Mouse (Mus musculus) liver, embryonic 14.5 days (tissue): ENCODE data around the gene Rhobtb1.

ENCODE experiments used
- CTCF ChIP-seq: IDR thresholded peaks from 2 replicates; pipeline ENCODE4 v1.5.1; 2016; ENCODE audit warnings: antibody characterized with exemption, low read depth, control low read depth
- EP300 ChIP-seq: IDR thresholded peaks from 2 replicates; pipeline ENCODE4 v1.6.1; 2016; ENCODE audit warnings: antibody characterized with exemption, low read depth

DNA sequence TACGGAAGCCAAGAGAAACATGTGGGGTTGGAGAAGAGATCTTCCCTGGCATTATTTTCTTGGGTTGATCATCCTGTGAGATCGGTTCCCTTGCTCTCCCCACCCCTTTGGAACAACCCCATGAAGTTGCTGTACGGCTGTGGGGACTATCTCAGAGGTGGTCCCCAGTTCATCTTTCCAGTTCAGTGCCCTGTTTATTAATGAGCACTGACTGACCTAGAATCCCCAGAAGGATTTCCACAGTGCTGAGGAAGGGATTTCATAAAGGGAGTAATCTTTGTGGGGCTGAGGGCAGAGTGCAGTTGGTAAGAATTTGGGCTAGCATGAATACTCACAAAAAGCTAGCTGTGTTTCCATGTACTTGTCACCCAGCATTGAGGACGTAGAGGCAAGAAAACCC, 1.7 kb downstream of the Rhobtb1 start:
- TF ChIP-seq CTCF (no peak), EP300 (no peak)
